Mouse (Mus musculus): ENCODE results near the gene Osbpl8.

Osbpl8 gene

GRCm38 (mm10) chr10:111149761-111150160 is 14.8 kb upstream of the Osbpl8 start:
- DNase-seq (ENCODE audit: low read depth, low spot score) = no peak

DNA sequence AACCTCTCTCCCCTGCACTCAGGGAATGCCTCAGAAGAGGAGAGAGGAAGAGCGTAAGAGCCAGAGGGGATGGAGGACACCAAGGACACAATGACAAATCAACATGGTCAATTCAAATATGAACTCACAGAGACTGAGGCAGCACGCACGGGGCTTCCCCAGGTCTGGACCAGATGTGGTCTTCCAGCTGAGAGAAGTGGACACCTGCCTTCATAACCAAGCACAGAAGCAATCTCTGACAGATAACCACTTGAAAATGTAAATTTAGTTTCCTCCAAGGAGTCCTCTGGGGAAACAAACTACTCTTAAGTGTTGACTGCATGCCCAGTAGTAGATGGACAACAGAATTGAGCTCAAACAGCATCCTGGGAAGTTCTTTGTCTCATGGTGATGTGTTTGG is 9.5 kb upstream of the Osbpl8 start:
- DNase-seq (ENCODE audit: low read depth, low spot score) = no peak

DNA sequence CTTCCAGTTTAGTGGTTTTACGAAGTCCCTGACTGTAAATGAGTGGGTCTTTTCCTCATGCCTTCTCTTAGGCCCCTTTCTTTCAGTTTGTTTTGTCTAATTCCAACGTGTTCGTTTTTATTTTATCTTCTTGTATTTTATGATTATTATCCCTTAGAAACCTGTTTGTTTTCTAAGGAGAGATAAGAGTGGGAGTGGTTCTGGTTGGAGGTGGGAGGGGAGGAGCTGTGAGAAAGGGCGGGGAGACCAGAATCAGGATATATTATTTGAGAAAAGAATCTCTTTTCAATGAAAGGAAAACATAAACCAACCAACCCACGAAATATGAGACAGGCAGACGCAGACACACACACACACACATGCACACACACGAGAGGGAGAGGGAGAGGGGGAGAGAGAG is 9.0 kb upstream of the Osbpl8 start:
- DNase-seq (ENCODE audit: low read depth, low spot score) = no peak

GRCm38 (mm10) chr10:111156394-111157190 is 8.0 kb upstream of the Osbpl8 start:
- DNase-seq (ENCODE audit: low read depth, low spot score) = no peak

GRCm38 (mm10) chr10:111157241-111157659 is 7.3 kb upstream of the Osbpl8 start:
- no peak for DNase-seq (ENCODE audit: low read depth, low spot score)

- DNase-seq (ENCODE audit: low read depth, low spot score) = no peak
These were observed 4.6 kb upstream of the Osbpl8 start for GRCm38 (mm10) chr10:111159789-111160522.

DNA sequence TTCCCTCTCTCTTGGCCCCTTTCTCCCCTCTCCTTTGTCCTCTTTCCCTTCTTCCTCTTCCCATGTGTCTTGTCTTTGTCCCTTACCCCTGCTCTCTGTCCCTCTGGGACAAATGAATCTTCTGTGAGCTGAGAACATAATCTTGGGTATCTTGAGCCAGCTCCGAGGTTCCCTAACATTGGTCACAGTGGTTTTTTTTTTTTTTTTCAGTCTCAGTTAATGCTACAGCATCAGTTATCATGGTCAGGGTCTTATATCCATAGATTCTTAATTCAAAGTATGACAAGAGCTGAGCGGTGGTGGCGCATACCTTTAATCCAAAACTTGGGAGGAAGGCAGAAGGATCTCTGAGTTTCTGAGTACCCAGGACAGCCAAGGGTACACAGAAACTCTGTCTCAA is 4.0 kb upstream of the Osbpl8 start:
- DNase-seq (ENCODE audit: low read depth, low spot score) = no peak

GRCm38 (mm10) chr10:111161373-111161772 is 3.2 kb upstream of the Osbpl8 start:
- no peak for DNase-seq (ENCODE audit: low read depth, low spot score)

DNA sequence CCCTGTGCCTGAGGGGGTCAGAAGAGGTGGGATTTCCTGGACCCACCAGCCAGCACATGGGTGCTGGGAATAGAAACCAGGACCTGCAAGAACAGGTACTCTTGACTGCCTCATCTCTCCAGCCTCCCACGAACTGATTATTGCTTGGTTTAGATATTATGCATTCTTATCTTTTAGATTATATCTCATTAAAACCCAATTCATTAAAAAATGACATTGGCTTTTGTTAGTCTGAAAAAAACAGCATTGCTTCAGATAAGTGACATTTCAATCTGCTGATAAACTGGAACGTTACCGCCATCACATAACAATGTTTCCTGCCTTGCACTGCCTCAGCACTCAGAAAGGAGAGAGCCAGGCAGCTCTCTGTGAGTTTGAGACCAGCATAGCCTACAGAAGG is 1.5 kb upstream of the Osbpl8 start:
- DNase-seq (ENCODE audit: low read depth, low spot score) = no peak

DNA sequence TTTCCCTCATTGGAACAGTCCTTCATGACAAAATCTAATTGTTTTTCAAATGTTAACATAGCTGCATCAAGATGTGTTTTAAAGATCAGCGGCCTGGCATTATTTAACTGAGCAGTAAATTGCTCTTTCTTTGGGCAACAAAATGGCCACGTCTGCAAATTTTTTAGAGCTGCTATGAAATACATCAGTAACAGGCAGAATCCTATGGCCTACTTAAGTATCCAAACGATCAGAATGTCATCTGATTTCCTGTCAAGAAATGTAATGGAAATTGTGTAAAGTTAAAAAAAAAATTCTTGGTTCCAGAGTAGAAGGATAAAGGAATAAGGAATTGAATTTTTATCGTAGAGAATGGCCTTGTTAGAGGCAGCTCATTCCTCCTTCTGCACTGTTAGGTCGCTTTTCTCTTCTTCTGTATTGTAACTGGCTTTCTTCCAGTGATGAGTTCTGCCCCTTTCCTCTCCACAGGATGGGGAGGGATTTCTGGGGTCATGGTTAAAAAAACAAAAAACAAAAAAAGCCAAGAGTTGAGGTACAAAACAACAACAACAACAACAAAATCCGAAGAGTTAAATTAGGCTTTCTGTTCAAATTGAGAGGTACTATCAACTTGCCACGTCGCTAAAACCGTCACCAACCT is 831 bp upstream of the Osbpl8 start:
- no peak for DNase-seq (ENCODE audit: low read depth, low spot score)

DNA sequence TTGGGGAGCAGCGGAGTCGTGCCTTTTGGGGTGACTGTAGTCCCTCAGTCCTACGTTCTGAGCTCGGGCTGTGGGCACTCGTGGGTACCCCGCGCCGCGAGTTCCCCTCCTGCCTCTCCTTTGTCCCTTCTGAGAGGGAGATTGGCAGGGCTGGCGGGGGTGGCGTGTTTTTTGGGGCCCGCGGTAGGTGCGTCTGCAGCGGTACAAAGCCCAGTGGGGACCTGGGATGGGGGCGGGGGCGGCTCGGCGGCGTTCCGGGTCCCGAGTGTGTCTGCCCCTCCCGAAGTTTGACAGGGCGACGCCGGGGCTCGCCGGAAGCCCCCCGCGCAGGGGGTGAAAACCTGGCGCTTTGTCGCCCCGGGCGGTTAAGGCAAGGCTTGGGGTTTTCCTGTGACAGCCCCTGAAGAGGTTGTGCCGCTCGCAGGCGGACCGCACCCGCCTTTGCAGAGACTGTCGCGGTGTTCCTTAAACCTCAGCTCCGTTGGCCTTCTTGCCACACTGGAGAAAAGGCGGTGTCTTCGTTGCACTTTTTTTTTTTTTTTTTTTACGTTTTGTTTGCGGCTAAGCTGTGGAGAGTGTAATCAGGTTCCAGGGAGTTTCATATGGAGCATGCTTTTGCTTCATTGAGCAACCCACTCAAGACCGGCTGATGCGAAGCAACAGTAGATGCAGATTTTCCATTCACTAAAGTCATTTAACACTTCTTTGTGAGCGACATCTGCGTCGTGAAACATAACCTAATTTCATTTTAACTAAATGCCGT is 848 bp downstream of the Osbpl8 start:
- peak; percentile 37 for DNase-seq (ENCODE audit: low read depth, low spot score)

DNA sequence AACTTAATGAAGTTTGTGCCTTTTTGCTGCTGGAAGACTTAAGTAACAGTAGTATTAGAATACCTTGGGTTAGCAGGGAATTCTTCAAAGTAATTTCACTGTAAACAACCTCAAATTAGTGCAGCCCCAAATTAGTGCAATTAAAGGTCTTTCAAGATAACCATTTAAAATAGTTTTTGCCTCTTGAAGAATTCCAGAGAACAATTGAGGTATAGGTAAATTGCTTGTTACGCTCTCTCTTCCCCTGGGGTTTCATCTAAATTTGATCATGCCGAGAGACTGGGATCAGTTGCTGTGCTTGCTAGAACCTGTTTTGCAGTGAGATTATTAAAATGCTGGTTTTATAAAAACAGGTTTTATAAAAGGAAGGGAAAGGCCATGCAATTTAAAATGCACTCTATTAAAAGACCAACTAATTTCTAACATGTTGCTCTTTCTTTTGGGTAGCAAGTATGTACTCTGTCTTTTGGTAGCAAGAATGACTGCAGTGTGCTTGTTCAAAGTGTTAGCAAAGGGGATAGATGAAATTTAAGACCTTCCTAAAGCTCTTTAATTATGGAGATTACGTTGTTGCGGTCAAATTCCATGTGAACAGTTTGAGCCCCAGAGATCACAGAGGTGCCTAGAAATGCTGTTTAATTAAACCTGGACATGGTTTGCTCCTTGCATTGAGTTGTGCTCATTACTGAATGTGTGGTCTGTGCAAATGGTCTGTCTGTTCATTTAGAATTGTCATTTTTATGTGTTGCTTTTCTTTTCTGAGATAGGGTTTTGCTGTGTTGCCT is 1.7 kb downstream of the Osbpl8 start:
- DNase-seq (ENCODE audit: low read depth, low spot score) = no peak

GRCm38 (mm10) chr10:111167444-111167843 is 2.9 kb downstream of the Osbpl8 start:
- no peak for DNase-seq (ENCODE audit: low read depth, low spot score)

GRCm38 (mm10) chr10:111168305-111168704 is 3.8 kb downstream of the Osbpl8 start:
- no peak for DNase-seq (ENCODE audit: low read depth, low spot score)

- DNase-seq (ENCODE audit: low read depth, low spot score) = no peak
These were observed 6.8 kb downstream of the Osbpl8 start for GRCm38 (mm10) chr10:111171246-111171934.

GRCm38 (mm10) chr10:111173589-111174247 is 9.2 kb downstream of the Osbpl8 start:
- no peak for DNase-seq (ENCODE audit: low read depth, low spot score)

GRCm38 (mm10) chr10:111177336-111177735 is 12.8 kb downstream of the Osbpl8 start:
- DNase-seq (ENCODE audit: low read depth, low spot score) = no peak

DNA sequence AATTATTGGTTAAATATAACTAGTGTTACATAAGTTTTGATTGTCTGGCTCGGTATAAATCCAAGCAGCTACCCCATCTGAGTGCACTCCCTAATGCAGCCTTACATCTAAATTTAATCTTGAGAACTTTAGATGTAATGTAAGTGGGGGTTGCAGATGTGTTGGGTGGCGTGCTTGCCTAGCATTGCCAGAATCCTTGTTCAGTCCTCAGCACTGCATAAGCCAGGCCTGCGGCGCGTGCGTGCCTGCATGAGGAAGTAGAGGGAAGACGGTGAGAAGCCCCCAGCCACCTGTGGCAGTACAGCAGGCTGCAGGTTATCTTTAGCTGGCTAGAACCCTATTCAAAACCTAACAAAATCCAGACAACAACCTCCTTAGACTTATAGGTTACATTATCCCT is 13.5 kb downstream of the Osbpl8 start:
- DNase-seq (ENCODE audit: low read depth, low spot score) = no peak

DNA sequence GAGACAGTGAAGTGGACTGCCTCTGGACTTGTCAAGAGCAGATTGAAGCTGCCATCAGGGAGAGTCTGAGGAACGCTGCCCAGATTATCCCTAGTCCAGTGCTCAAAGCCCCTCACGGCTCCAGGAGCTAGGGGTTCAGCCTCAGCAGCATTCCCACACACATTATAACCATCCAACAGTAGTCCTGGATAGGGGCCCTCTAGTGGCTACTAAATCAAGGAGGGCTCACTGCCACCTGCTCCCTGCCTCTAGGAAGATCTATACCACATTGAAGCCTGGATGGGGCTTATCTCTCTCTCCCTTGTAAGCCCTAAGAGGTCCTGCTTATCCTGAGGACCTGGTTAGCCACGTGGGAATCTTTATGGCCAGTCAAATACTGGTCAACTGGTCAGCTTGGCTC is 16.1 kb downstream of the Osbpl8 start:
- DNase-seq (ENCODE audit: low read depth, low spot score) = no peak

Measured in mesoderm, embryonic 11.5 days (tissue).